Mouse (Mus musculus): ENCODE measurements around the gene Phtf2. TPM values are rescaled to one million over a fixed set of nuclear protein-coding genes. Genes with fewer than 3 reads are reported as not detected.

Phtf2 gene
- polyA plus RNA-seq, 1 experiment = 3.6 TPM

- peaks cover 4% of the 10 kb centered on the region for H3K36me3 ChIP-seq (ENCODE audit: control insufficient read depth, insufficient read depth)
- no peak overlapping the region for H3ac ChIP-seq (ENCODE audit: control insufficient read depth, insufficient read length)
- no peak overlapping the region for H3K4me3 ChIP-seq
- no peak overlapping the region for H3K4me2 ChIP-seq (ENCODE audit: low read depth)
- TF ChIP-seq POLR2A (IDR thresholded peaks at IDR 0.05; ENCODE audit: insufficient read length, low read depth) (no peak), MYOD1 (IDR thresholded peaks at IDR 0.05; ENCODE audit: control insufficient read depth in 1 of 3, insufficient read length in 2 of 3, low read depth in 2 of 3) (peak in 1 of 3 experiments; percentile 14), MAX (IDR thresholded peaks at IDR 0.05; ENCODE audit: low read depth) (no peak), USF1 (IDR thresholded peaks at IDR 0.05; ENCODE audit: low read depth) (no peak), SRF (IDR thresholded peaks at IDR 0.05; ENCODE audit: control insufficient read depth, insufficient read length, low read depth) (no peak), POLR2AphosphoS2 (IDR thresholded peaks at IDR 0.05; ENCODE audit: insufficient read length, low read depth) (no peak), TCF3 (IDR thresholded peaks at IDR 0.05; ENCODE audit: insufficient read length, low read depth) (no peak)
- H3K79me2 ChIP-seq (ENCODE audit: control insufficient read depth, insufficient read depth) = peaks cover 36% of the 10 kb centered on the region
- H3K27me3 ChIP-seq (ENCODE audit: control insufficient read depth, insufficient read depth, insufficient read length) = no peaks in the 10 kb centered on the region
Measured at GRCm38 (mm10) chr5:20911741-20912140, 29.8 kb upstream of the Phtf2 start.

GRCm38 (mm10) chr5:20906191-20906590, 24.3 kb upstream of the Phtf2 start:
- Histone ChIP-seq H3K4me2 (ENCODE audit: low read depth) (no peak overlapping the region), H3K36me3 (ENCODE audit: control insufficient read depth, insufficient read depth) (peaks cover 8% of the 10 kb centered on the region), H3K27me3 (ENCODE audit: control insufficient read depth, insufficient read depth, insufficient read length) (no peaks in the 10 kb centered on the region), H3K79me2 (ENCODE audit: control insufficient read depth, insufficient read depth) (peaks cover 10% of the 10 kb centered on the region), H3ac (ENCODE audit: control insufficient read depth, insufficient read length) (no peak overlapping the region), H3K4me3 (no peak overlapping the region)
- TF ChIP-seq USF1 (IDR thresholded peaks at IDR 0.05; ENCODE audit: low read depth) = no peak
- TF ChIP-seq TCF12 (IDR thresholded peaks at IDR 0.05; ENCODE audit: insufficient read depth, poor library complexity, severe bottlenecking) = no peak
- TF ChIP-seq SRF (IDR thresholded peaks at IDR 0.05; ENCODE audit: control insufficient read depth, insufficient read length, low read depth) = no peak
- TF ChIP-seq POLR2A (IDR thresholded peaks at IDR 0.05; ENCODE audit: insufficient read length, low read depth) = no peak
- no peak for TF ChIP-seq POLR2AphosphoS2 (IDR thresholded peaks at IDR 0.05; ENCODE audit: insufficient read length, low read depth)
- no peak for TF ChIP-seq MYOG (IDR thresholded peaks at IDR 0.05; ENCODE audit: control insufficient read depth in 1 of 3, insufficient read depth in 1 of 3, insufficient read length in 2 of 3, low read depth in 2 of 3)
- TF ChIP-seq MAX (IDR thresholded peaks at IDR 0.05; ENCODE audit: low read depth) = no peak
- TF ChIP-seq E2F4 (IDR thresholded peaks at IDR 0.05; ENCODE audit: insufficient read depth) = no peak
- no peak for TF ChIP-seq CEBPB (IDR thresholded peaks at IDR 0.05; ENCODE audit: insufficient read depth, poor library complexity, severe bottlenecking)
- TF ChIP-seq TCF3 (IDR thresholded peaks at IDR 0.05; ENCODE audit: insufficient read length, low read depth) = no peak
- no peak for TF ChIP-seq MYOD1 (IDR thresholded peaks at IDR 0.05; ENCODE audit: control insufficient read depth in 1 of 3, insufficient read length in 2 of 3, low read depth in 2 of 3)
- TF ChIP-seq REST (IDR thresholded peaks at IDR 0.05; ENCODE audit: insufficient read depth, insufficient read length) = no peak

GRCm38 (mm10) chr5:20905437-20905836, 23.5 kb upstream of the Phtf2 start:
- Histone ChIP-seq H3K36me3 (ENCODE audit: control insufficient read depth, insufficient read depth) (peaks cover 13% of the 10 kb centered on the region), H3ac (ENCODE audit: control insufficient read depth, insufficient read length) (no peak overlapping the region), H3K79me2 (ENCODE audit: control insufficient read depth, insufficient read depth) (peaks cover 3% of the 10 kb centered on the region), H3K27me3 (ENCODE audit: control insufficient read depth, insufficient read depth, insufficient read length) (no peaks in the 10 kb centered on the region), H3K4me3 (no peak overlapping the region), H3K4me2 (ENCODE audit: low read depth) (no peak overlapping the region)
- TF ChIP-seq E2F4 (IDR thresholded peaks at IDR 0.05; ENCODE audit: insufficient read depth) (no peak), TCF12 (IDR thresholded peaks at IDR 0.05; ENCODE audit: insufficient read depth, poor library complexity, severe bottlenecking) (no peak), USF1 (IDR thresholded peaks at IDR 0.05; ENCODE audit: low read depth) (no peak), MYOG (IDR thresholded peaks at IDR 0.05; ENCODE audit: control insufficient read depth in 1 of 3, insufficient read depth in 1 of 3, insufficient read length in 2 of 3, low read depth in 2 of 3) (no peak), MYOD1 (IDR thresholded peaks at IDR 0.05; ENCODE audit: control insufficient read depth in 1 of 3, insufficient read length in 2 of 3, low read depth in 2 of 3) (no peak), TCF3 (IDR thresholded peaks at IDR 0.05; ENCODE audit: insufficient read length, low read depth) (no peak), MAX (IDR thresholded peaks at IDR 0.05; ENCODE audit: low read depth) (no peak), POLR2AphosphoS2 (IDR thresholded peaks at IDR 0.05; ENCODE audit: insufficient read length, low read depth) (no peak), CEBPB (IDR thresholded peaks at IDR 0.05; ENCODE audit: insufficient read depth, poor library complexity, severe bottlenecking) (no peak), SRF (IDR thresholded peaks at IDR 0.05; ENCODE audit: control insufficient read depth, insufficient read length, low read depth) (no peak), REST (IDR thresholded peaks at IDR 0.05; ENCODE audit: insufficient read depth, insufficient read length) (no peak)

GRCm38 (mm10) chr5:20904647-20905046, 22.7 kb upstream of the Phtf2 start:
- H3K36me3 ChIP-seq (ENCODE audit: control insufficient read depth, insufficient read depth) = peaks cover 16% of the 10 kb centered on the region
- no peak overlapping the region for H3ac ChIP-seq (ENCODE audit: control insufficient read depth, insufficient read length)
- TF ChIP-seq USF1 (IDR thresholded peaks at IDR 0.05; ENCODE audit: low read depth) (no peak), REST (IDR thresholded peaks at IDR 0.05; ENCODE audit: insufficient read depth, insufficient read length) (no peak)
- no peak overlapping the region for H3K4me3 ChIP-seq
- no peak overlapping the region for H3K4me2 ChIP-seq (ENCODE audit: low read depth)
- no peaks in the 10 kb centered on the region for H3K79me2 ChIP-seq (ENCODE audit: control insufficient read depth, insufficient read depth)
- H3K27me3 ChIP-seq (ENCODE audit: control insufficient read depth, insufficient read depth, insufficient read length) = no peaks in the 10 kb centered on the region

GRCm38 (mm10) chr5:20897446-20898167, 15.7 kb upstream of the Phtf2 start:
- peaks cover 25% of the 10 kb centered on the region for H3K36me3 ChIP-seq (ENCODE audit: control insufficient read depth, insufficient read depth)
- H3K4me3 ChIP-seq = no peak overlapping the region
- TF ChIP-seq SRF (IDR thresholded peaks at IDR 0.05; ENCODE audit: control insufficient read depth, insufficient read length, low read depth) = no peak
- no peak for TF ChIP-seq MAX (IDR thresholded peaks at IDR 0.05; ENCODE audit: low read depth)
- no peak overlapping the region for H3ac ChIP-seq (ENCODE audit: control insufficient read depth, insufficient read length)
- no peak overlapping the region for H3K4me2 ChIP-seq (ENCODE audit: low read depth)
- H3K79me2 ChIP-seq (ENCODE audit: control insufficient read depth, insufficient read depth) = no peaks in the 10 kb centered on the region
- H3K27me3 ChIP-seq (ENCODE audit: control insufficient read depth, insufficient read depth, insufficient read length) = no peaks in the 10 kb centered on the region

Data from myocyte (in vitro differentiated cells).